Mouse (Mus musculus) heart, postnatal 0 days (tissue): ENCODE data around the gene Acbd3.

Source experiments
- CTCF ChIP-seq: IDR thresholded peaks from 2 replicates; pipeline ENCODE4 v1.5.1; 2016; ENCODE audit warnings: antibody characterized with exemption, control low read depth, low read depth
- EP300 ChIP-seq: IDR thresholded peaks from 2 replicates; pipeline ENCODE4 v1.6.1; 2016; ENCODE audit warnings: antibody characterized with exemption, low read depth

GRCm38 (mm10) chr1:180772291-180772690 lies 46.4 kb downstream of the Acbd3 start:
- TF ChIP-seq CTCF (no peak), EP300 (no peak)
